8 mouse cellular contexts compared by ENCODE assay signal in genomic region chr4:65605151-65605702, GRCm38 (mm10). TPM values are rescaled to one million over a fixed set of nuclear protein-coding genes. Genes with fewer than 3 reads are reported as not detected.
A peak's percentile ranks its signal among the peaks of the same experiment; 100 is the strongest.
DNase-seq lines count a peak whose midpoint lies in the region; ATAC-seq and TF ChIP-seq lines count a peak whose summit lies in the region.

No protein-coding gene starts in this region.

- ATAC-seq in limb, embryonic 15.5 days (ENCODE audit: insufficient number of reproducible peaks, low FRiP score, low TSS enrichment, low read depth) = peak; percentile 73

- peaks cover 10% of the 10 kb centered on the region; the same call in 1 of the 2 replicates for H3K4me1 ChIP-seq in embryonic fibroblast, embryonic 13.5 days (ENCODE audit: control insufficient read depth, insufficient read depth, low read length)
- H3K4me1 ChIP-seq in limb, embryonic 15.5 days = peaks cover 23% of the 10 kb centered on the region

- H3K9ac ChIP-seq in limb, embryonic 15.5 days = peak overlapping the region; percentile 64

- under 1% methylated on average over 21 of the region's 21 CpGs for WGBS in limb, embryonic 15.5 days

- TF ChIP-seq POLR2A in embryonic fibroblast, embryonic 13.5 days (IDR thresholded peaks at IDR 0.05; ENCODE audit: low read depth, low read length) = no peak

- peak overlapping the region; percentile 88 for H3K4me3 ChIP-seq in embryonic fibroblast, embryonic 13.5 days (ENCODE audit: insufficient read depth, low read length)
- peak overlapping the region; percentile 74 for H3K4me3 ChIP-seq in limb, embryonic 15.5 days

- DNase-seq in layer of hippocampus, adult 9-10 months (ENCODE audit: low spot score) = peak; percentile 46
- DNase-seq in layer of hippocampus, adult 11-12 months (ENCODE audit: low spot score) = no peak
- DNase-seq in NIH3T3 (ENCODE audit: low read depth) = peak; percentile 69
- peak; percentile 16 for DNase-seq in retina, postnatal 7 days (ENCODE audit: low read depth, low spot score)
- DNase-seq in frontal cortex, postnatal 14 days (ENCODE audit: low spot score in 2 of 2) = no peak
- DNase-seq in urinary bladder, postnatal 4 days (ENCODE audit: low spot score in 2 of 2) = no peak

- H3K27me3 ChIP-seq in limb, embryonic 15.5 days = no peaks in the 10 kb centered on the region

- peak overlapping the region; percentile 57 for H3K4me2 ChIP-seq in limb, embryonic 15.5 days

- no peak overlapping the region for H3K27ac ChIP-seq in embryonic fibroblast, embryonic 13.5 days (ENCODE audit: insufficient read depth, low read length)
- peak overlapping the region; percentile 57; the same call in 1 of the 2 replicates for H3K27ac ChIP-seq in limb, embryonic 15.5 days

- no peaks in the 10 kb centered on the region for H3K36me3 ChIP-seq in limb, embryonic 15.5 days

- TF ChIP-seq CTCF in embryonic fibroblast, embryonic 13.5 days (IDR thresholded peaks at IDR 0.05; ENCODE audit: borderline replicate concordance, insufficient read depth, low read length) = no peak

- no peaks in the 10 kb centered on the region for H3K9me3 ChIP-seq in limb, embryonic 15.5 days

RNA-seq across cellular contexts. Expression of gene Trim32, which starts 0.4 kb away (rescaled TPM):
- 28.8 and 33.1 TPM in 2 replicates for polyA plus RNA-seq in embryonic fibroblast, embryonic 13.5 days (2011; ENCODE audit: insufficient read length, low read depth, missing spikeins)
- polyA plus RNA-seq in limb, embryonic 15.5 days (2015; fragmentation: Nextera tagmentation; extraction: Ambion mirVana) = 44.3 and 48.9 TPM in 2 replicates

Comparison
In these comparisons a context has a peak if more than half of its experiments do, and no peak if none do; other contexts are left out.
1. DNase-seq: peak in layer of hippocampus, adult 9-10 months (single experiment), NIH3T3 (single experiment) and retina, postnatal 7 days (single experiment); none in layer of hippocampus, adult 11-12 months (single experiment), frontal cortex, postnatal 14 days (0 of 2) and urinary bladder, postnatal 4 days (0 of 2).